Mouse (Mus musculus): ENCODE measurements around the gene AC161166.1. TPM values are rescaled to one million over a fixed set of nuclear protein-coding genes. Genes with fewer than 3 reads are reported as not detected.
"Not testable (repeated sequence)": the region's sequence is repeated elsewhere in the genome, so short reads cannot be mapped to it uniquely, and the experiment has no call there.

Gene AC161166.1
- total RNA-seq, 2 experiments from 2014 or later: not detected

- TF ChIP-seq CTCF (IDR thresholded peaks at IDR 0.05): no peak
- DNase-seq: no peak
- Histone ChIP-seq H3K4me3 (no peak overlapping the region), H3K27ac (no peak overlapping the region)
- intact Hi-C loops (cut with DNase I): no loop called here
Observed at GRCm38 (mm10) chr7:24499856-24500577, 12.2 kb downstream of the AC161166.1 start.

DNA sequence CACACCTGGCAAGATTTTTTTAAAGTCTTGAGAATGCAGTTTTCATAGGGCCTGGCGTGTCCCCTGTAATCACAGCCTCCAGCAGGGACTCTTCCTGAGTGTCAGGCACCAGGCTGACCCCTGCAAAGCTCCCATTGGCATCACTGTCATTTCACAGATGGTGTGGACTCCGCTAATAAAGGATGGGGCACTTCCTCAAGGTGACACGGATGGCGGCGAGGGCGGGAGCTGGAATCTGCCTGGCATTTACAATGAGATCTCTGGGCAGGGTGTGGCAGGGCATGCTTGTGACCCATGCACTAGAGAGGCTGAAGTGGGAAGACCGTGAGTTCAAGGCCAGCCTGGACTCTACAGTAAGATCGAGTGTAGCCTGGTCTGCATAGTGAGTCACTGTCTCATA, 24.0 kb downstream of the AC161166.1 start:
- no peak overlapping the region for H3K27ac ChIP-seq
- no peak for DNase-seq
- H3K4me3 ChIP-seq: no peak overlapping the region
- intact Hi-C loops (cut with DNase I): no loop called here
- TF ChIP-seq CTCF (IDR thresholded peaks at IDR 0.05): no peak

DNA sequence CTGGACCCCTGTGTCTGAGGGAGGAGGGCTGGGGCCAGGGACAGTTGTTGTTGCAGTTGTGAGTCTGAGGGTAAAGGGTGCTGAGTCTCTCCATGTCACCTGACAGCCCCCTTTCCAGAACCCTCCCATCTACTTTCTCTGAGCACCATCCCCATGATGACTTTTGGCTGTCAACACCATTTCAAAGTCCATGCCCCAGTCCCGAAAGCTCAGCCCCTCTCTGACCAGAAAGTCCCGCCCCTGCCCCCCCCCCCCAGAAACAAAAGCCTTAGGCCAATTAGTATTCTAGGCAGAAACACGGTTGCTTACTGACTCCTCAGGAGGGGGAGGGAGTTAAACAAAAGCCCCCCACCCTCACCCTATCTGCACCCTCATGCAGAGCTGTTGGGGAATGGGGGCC, 24.9 kb downstream of the AC161166.1 start:
- Histone ChIP-seq H3K27ac (no peak overlapping the region), H3K4me3 (no peak overlapping the region)
- TF ChIP-seq CTCF (IDR thresholded peaks at IDR 0.05): no peak
- no peak for DNase-seq
- intact Hi-C loops (cut with DNase I): no loop called here

- no peak for DNase-seq
- no peak for TF ChIP-seq CTCF (IDR thresholded peaks at IDR 0.05)
- Histone ChIP-seq H3K4me3 (no peak overlapping the region), H3K27ac (no peak overlapping the region; the same call in 1 of the 2 replicates)
- intact Hi-C loops (cut with DNase I): no loop called here
Observed at GRCm38 (mm10) chr7:24486654-24487130, 25.6 kb downstream of the AC161166.1 start.

DNA sequence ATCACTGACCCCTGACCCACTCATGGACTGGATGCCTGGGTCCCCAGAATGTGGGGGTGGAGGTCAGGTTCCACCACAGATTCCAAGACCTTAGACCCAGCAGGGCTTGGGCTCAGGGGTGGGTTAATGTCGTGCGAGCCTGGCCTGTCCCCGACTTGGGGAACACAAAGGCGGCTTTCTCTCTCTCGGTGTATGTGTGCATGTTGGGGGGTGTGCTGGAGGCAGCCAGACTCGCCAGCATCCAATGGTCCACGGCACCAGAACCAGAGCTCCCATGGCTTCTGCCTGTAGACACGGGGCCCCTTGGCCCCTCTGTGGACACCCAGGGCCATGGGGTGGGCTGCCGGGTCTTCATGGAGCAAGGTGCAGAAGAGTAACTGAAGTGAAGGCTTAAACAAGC, 26.8 kb downstream of the AC161166.1 start:
- no peak for DNase-seq
- intact Hi-C loops (cut with DNase I): no loop called here
- no peak for TF ChIP-seq CTCF (IDR thresholded peaks at IDR 0.05)
- no peak overlapping the region for H3K27ac ChIP-seq
- no peak overlapping the region for H3K4me3 ChIP-seq

DNA sequence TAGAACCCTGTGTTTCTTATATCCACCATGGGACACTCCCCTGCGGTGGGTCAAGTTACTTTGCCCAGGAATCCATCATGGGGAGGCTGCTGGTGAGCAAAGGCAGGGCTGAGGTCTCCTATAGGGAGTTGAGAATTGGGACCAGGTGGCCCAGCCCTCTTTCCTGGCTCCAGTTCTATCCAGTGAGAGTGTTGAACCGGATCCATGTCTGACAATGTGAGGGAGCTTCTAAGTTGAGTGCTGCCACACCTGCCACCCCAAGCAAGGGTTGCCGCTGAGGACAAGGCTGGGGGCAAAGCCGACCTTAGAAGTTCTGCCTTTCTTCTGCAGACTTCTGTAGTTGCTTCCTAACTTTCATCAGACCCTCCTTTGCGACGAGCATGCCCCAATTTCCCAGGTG, 29.0 kb downstream of the AC161166.1 start:
- H3K4me3 ChIP-seq, H3K27ac ChIP-seq, DNase-seq: not testable (repeated sequence)
- intact Hi-C loops (cut with DNase I): loop anchor here (5.0 kb wide), 1 partner anchor 64 kb away; the partner anchor contains the start of genes Pinlyp and Xrcc1

- no peak for TF ChIP-seq CTCF (IDR thresholded peaks at IDR 0.05)
- H3K4me3 ChIP-seq: peak overlapping the region; percentile 84
- intact Hi-C loops (cut with DNase I): loop anchor here (5.0 kb wide), 1 partner anchor 65 kb away; the partner anchor contains the start of genes Pinlyp and Xrcc1
- DNase-seq: no peak
- 0 out of 2 replicates have a peak overlapping the region, but pooled peaks have one; percentile 48 for H3K27ac ChIP-seq
Observed at GRCm38 (mm10) chr7:24482208-24483020, 29.8 kb downstream of the AC161166.1 start.

DNA sequence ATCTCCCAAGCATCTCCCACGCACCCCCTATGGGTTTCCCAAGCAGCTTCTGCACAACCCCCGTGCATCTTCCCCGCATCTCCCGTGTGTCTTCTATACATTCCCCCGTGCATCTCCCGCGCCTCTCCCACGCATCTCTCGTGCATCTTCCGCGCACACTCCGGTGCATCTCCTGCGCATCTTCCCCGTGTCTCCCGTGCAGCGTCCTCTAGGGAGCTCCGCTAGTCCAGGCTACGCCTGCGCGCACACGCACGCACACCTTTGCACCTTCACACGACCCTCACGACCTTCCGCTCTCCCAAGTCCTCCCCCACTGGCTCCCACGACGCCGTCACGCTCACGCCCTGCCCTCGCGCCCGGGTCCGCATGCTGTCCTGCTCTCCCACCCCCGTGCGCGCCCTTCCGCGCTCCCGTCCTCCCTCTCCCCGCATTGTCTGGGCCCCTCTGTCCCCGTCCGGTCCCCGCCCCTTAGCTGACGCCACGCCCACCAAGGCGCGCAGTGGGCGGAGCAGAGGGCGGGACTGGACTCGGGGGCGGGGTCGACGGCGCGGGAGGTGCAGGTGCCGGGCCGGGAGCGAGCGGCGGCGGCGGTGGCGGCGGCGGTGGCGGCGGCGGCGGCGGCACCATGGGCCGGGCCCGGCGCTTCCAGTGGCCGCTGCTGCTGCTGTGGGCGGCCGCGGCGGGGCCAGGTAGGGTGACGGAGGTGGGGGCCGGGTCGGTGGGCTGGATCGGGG, 30.6 kb downstream of the AC161166.1 start, which contains the start of gene Cadm4:
TSS of gene Cadm4 (plus strand) at position 550 of the 734 bp plus-strand sequence.
- intact Hi-C loops (cut with DNase I): loop anchor here (2.0 to 5.0 kb wide), 2 partner anchors 23 to 66 kb away; partner anchors contain the start of genes Pinlyp and Xrcc1
- DNase-seq: peak; percentile 88
- peak within 1 kb of the TSS; percentile 84 for H3K4me3 ChIP-seq
- H3K27ac ChIP-seq: peak within 1 kb of the TSS; percentile 58
- TF ChIP-seq CTCF (IDR thresholded peaks at IDR 0.05): no peak

DNA sequence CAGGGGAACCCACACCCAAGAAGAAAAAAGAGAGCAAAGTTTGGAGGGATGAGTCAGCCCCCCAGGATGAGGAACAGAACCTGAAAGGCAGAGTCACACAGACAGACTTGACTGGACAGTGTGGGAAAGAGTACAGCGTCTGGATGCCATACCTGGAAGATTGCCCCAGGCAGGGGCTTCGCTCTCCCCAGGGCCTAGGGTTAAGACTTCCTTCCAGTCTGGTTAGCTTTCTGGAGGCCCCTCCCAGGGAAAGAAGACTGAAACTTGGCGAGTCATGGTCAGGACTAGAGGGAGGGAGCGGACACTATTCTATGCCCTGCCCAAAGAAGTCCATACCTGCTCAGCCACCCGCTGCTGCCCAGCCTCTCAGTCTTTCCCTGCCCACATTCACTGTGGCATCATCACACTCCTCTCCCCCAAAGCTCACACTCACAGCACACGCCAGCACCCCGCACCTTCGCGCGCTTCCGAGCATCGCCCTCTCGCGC, 31.2 kb downstream of the AC161166.1 start:
- TF ChIP-seq CTCF (IDR thresholded peaks at IDR 0.05): no peak
- DNase-seq: no peak
- intact Hi-C loops (cut with DNase I): loop anchor here (2.0 to 5.0 kb wide), 2 partner anchors 24 to 66 kb away; partner anchors contain the start of genes Pinlyp and Xrcc1
- peak overlapping the region; percentile 84 for H3K4me3 ChIP-seq
- H3K27ac ChIP-seq: peak overlapping the region; percentile 58

DNA sequence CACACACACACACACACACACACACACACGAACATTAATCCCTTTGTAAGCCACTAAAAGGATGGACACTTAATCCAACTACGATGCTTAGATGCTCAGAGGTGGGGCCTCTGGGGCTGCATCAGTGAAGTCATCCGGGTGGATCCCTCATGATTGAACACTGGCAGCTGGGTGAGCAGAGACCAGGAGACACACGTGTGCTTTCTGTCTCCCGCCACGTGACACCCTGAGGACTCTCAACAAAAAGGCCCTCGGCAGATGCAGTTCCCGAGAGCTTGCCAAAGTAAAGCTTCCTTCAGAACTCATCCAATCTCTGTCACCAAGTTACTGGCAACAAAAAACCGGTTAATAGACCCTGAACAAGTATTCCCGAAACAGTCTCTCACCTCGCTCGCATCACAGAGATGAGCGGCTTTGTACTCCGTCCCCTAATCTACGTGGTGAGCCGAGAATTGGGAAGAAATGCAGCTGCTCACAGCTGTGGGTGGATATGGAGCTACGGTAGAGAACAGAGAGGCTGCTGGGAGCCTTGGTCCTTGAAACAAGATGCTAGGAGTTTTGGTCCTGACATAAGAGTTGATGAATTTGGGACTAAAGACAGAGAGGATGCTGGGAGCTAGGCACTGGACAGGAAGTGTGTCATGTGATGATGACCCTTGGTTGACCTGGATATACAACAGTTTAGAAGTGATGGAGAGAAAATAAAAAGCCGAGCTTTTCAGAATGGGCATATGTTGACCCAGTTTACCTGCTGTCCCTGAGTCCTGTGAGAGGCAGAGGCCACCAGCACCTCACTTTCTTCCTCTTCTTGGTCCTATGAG, 31.9 kb downstream of the AC161166.1 start:
- intact Hi-C loops (cut with DNase I): loop anchor here (2.0 to 5.0 kb wide), 2 partner anchors 24 to 67 kb away; partner anchors contain the start of genes Pinlyp and Xrcc1
- Histone ChIP-seq H3K27ac (peak overlapping the region; percentile 58), H3K4me3 (peak overlapping the region; percentile 84)
- no peak for TF ChIP-seq CTCF (IDR thresholded peaks at IDR 0.05)
- DNase-seq: peak; percentile 43

- TF ChIP-seq CTCF (IDR thresholded peaks at IDR 0.05): no peak
- H3K27ac ChIP-seq: no peak overlapping the region
- H3K4me3 ChIP-seq: no peak overlapping the region
- intact Hi-C loops (cut with DNase I): loop anchor here (2.0 to 5.0 kb wide), 2 partner anchors 25 to 68 kb away; partner anchors contain the start of genes Pinlyp and Xrcc1
- DNase-seq: no peak
Observed at GRCm38 (mm10) chr7:24479685-24480084, 32.6 kb downstream of the AC161166.1 start.

Measured in gastrocnemius, adult 2 months (tissue).